Mouse (Mus musculus): Measurements from ENCODE around the gene Klrd1. TPM values are rescaled to one million over a fixed set of nuclear protein-coding genes. Genes with fewer than 3 reads are reported as not detected.
"Not testable (repeated sequence)": the region's sequence is repeated elsewhere in the genome, so short reads cannot be mapped to it uniquely, and the experiment has no call there.

Klrd1 gene
- 2.8 and 7.4 TPM in 2 replicates for total RNA-seq (2017)

GRCm38 (mm10) chr6:129591508-129591907 lies at the start of gene Klrd1:
Gene Klrd1 (plus strand): TSS chr6:129591782.
- peak; percentile 99 for ATAC-seq (replicated peaks; ENCODE audit: low read depth, poor library complexity, severe bottlenecking)

GRCm38 (mm10) chr6:129541931-129542330 lies 49.7 kb upstream of the Klrd1 start:
- ATAC-seq (replicated peaks; ENCODE audit: low read depth, poor library complexity, severe bottlenecking), result no peak

GRCm38 (mm10) chr6:129542540-129542939 lies 49.0 kb upstream of the Klrd1 start:
- no peak for ATAC-seq (replicated peaks; ENCODE audit: low read depth, poor library complexity, severe bottlenecking)

- ATAC-seq (replicated peaks; ENCODE audit: low read depth, poor library complexity, severe bottlenecking), result peak; percentile 75
These were observed 47.6 kb upstream of the Klrd1 start for GRCm38 (mm10) chr6:129543709-129544606.

- no peak for ATAC-seq (replicated peaks; ENCODE audit: low read depth, poor library complexity, severe bottlenecking)
These were observed 44.3 kb upstream of the Klrd1 start for GRCm38 (mm10) chr6:129547277-129547676.

GRCm38 (mm10) chr6:129548009-129548408 lies 43.6 kb upstream of the Klrd1 start:
- peak; percentile 54 for ATAC-seq (replicated peaks; ENCODE audit: low read depth, poor library complexity, severe bottlenecking)

- peak; percentile 57 for ATAC-seq (replicated peaks; ENCODE audit: low read depth, poor library complexity, severe bottlenecking)
These were observed 34.1 kb upstream of the Klrd1 start for GRCm38 (mm10) chr6:129557298-129558023.

GRCm38 (mm10) chr6:129558946-129559640 lies 32.5 kb upstream of the Klrd1 start:
- peak; percentile 97 for ATAC-seq (replicated peaks; ENCODE audit: low read depth, poor library complexity, severe bottlenecking)

- ATAC-seq (replicated peaks; ENCODE audit: low read depth, poor library complexity, severe bottlenecking), result no peak
These were observed 31.9 kb upstream of the Klrd1 start for GRCm38 (mm10) chr6:129559641-129560027.

GRCm38 (mm10) chr6:129565257-129565656 lies 26.3 kb upstream of the Klrd1 start:
- peak; percentile 95 for ATAC-seq (replicated peaks; ENCODE audit: low read depth, poor library complexity, severe bottlenecking)

- ATAC-seq (replicated peaks; ENCODE audit: low read depth, poor library complexity, severe bottlenecking), result peak; percentile 85
These were observed 16.3 kb upstream of the Klrd1 start for GRCm38 (mm10) chr6:129575315-129575714.

GRCm38 (mm10) chr6:129577605-129578004 lies 14.0 kb upstream of the Klrd1 start, which contains the start of gene Klre1:
Gene Klre1 (plus strand): TSS chr6:129577905.
- no peak for ATAC-seq (replicated peaks; ENCODE audit: low read depth, poor library complexity, severe bottlenecking)

- peak; percentile 74 for ATAC-seq (replicated peaks; ENCODE audit: low read depth, poor library complexity, severe bottlenecking)
These were observed 10.3 kb upstream of the Klrd1 start for GRCm38 (mm10) chr6:129581274-129581673.

GRCm38 (mm10) chr6:129581896-129582295 lies 9.7 kb upstream of the Klrd1 start:
- ATAC-seq (replicated peaks; ENCODE audit: low read depth, poor library complexity, severe bottlenecking), result peak; percentile 79

- ATAC-seq (replicated peaks; ENCODE audit: low read depth, poor library complexity, severe bottlenecking), result peak; percentile 51
These were observed 8.6 kb upstream of the Klrd1 start for GRCm38 (mm10) chr6:129583014-129583413.

GRCm38 (mm10) chr6:129608372-129608771 lies 16.8 kb downstream of the Klrd1 start:
- peak; percentile 98 for ATAC-seq (replicated peaks; ENCODE audit: low read depth, poor library complexity, severe bottlenecking)

- peak; percentile 54 for ATAC-seq (replicated peaks; ENCODE audit: low read depth, poor library complexity, severe bottlenecking)
These were observed 32.2 kb downstream of the Klrd1 start, which contains the start of gene Klrk1 for GRCm38 (mm10) chr6:129623735-129624134. Gene Klrk1 (minus strand): TSS chr6:129623864.

GRCm38 (mm10) chr6:129631046-129631445 lies 39.5 kb downstream of the Klrd1 start:
- not testable (repeated sequence) for ATAC-seq (replicated peaks; ENCODE audit: low read depth, poor library complexity, severe bottlenecking)

- ATAC-seq (replicated peaks; ENCODE audit: low read depth, poor library complexity, severe bottlenecking), result 0 out of 2 replicates have a peak, but pooled peaks have one; percentile 18
These were observed 51.7 kb downstream of the Klrd1 start, which contains the start of gene Klrc3 for GRCm38 (mm10) chr6:129643237-129643636. Gene Klrc3 (minus strand): TSS chr6:129643337.

- ATAC-seq (replicated peaks; ENCODE audit: low read depth, poor library complexity, severe bottlenecking), result not testable (repeated sequence)
These were observed 52.5 kb downstream of the Klrd1 start for GRCm38 (mm10) chr6:129644054-129644453.
